Mouse (Mus musculus): ENCODE measurements around the gene Gm21987.
A peak's percentile ranks its signal among the peaks of the same experiment; 100 is the strongest.
"Not testable (repeated sequence)": the region's sequence is repeated elsewhere in the genome, so short reads cannot be mapped to it uniquely, and the experiment has no call there.

Gene Gm21987

DNA sequence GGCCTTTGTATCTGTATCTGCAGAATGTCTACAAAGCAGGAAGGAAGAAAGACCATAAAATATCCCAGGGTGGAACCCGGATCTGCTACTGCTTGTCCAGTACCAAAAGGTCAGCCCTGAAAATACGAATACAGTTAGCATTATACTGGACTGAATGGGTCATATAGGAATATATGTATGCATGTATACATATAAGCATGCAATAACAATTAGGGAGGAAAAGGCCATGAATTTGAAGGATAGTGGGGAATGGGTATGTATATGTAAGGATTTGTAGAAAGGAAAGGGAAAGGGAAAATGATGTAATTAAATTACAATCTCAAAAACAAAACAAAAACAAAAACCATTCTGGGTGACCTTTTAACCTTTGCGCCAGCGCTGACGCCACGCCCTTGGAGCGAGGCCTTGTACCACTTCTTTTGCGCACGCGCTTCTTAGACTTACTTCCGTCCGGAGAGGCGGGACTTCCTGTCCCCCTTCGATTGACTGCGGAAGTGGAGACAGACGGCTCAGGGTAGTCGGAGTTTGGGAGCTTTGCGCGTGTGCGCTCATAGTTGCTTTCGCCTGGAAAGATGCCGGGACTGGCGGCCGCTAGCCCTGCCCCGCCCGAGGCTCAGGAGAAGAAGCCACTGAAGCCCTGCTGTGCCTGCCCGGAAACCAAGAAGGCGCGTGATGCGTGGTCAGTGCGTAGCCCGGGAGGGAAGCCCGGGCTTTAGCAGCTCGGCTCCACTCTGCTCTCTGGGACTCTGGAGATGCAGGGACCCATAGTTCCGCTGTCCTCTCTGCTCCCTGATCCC lies at the start of gene Gm21987, which contains the start of gene Cox17:
Gm21987 (plus strand) TSS at position 512 of the 797 bp plus-strand sequence.
Cox17 (plus strand) TSS at position 463 of the 797 bp plus-strand sequence.
- peak; percentile 96 for DNase-seq

DNA sequence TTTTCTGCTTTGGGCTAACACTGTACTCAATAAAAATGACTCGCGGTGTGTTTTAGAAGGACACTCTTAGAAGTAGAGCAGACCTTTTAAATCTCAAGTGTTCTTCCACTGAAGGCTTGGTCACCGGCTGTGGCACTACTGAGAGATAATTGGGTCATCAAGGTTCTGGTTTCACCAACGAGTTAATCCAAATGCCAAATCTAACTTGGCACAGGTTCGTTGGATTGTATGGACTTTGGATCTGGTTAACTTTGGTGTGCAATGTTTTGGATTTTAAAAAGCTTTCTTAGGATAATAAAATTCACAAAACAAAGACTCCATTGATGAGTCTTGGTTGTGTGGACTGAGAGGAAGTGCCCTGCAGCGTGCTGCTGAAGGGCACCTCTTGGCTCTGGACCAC lies 48.4 kb upstream of the Gm21987 start:
- no peak for DNase-seq

DNA sequence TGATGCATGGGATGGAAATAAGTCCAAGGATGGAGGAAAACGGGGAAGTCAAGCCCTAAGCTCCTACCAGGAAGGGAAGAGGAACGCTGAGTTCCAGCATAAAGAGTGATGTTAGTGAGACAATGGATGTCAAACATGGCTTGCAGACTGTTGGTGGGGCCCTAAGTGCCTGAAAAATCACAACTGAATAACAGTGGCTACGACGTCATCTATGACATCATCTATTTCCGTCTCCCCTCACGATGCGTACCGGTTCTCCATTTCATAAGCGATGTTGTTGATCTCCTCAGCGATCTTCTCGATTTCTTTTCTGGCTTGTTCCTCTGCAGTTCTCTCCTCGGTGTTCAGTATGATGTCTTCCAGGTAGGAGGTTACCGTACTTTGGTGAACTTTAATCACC lies 44.5 kb upstream of the Gm21987 start:
- no peak for DNase-seq

DNA sequence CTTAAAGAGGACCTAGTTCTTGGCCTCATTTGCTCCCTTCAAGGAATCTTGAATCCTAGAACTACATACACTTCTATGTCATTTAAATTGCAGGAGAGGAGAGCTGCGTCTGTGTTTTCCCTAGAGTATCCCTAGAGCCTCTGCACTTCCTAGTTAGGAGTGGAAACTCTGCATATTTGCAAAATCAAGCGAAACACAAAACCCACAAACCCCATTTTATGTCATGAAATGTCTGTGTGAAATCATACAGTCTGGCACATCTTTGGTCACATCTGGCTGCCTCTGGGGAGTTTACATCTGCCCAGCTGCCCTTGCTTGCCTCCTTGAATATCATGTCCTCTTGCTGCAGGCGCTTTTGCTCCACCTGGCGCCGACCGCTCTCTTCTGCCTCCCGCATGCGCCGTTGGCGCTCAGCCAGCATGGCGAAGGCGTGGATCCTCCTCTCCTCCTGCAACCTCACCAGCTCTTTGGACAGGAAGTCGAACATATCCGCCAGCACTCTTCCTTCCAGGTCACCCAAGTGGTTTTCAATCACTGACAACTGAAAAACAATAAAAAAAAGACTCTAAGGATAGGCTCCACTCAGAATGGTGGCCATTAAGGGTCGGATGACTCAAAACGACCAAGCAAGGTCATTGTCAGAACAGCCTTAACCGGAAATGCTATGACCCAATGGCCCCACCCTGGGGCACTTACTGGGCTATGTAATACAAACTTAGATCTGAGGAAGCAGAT lies 42.2 kb upstream of the Gm21987 start:
- DNase-seq = peak; percentile 12

DNA sequence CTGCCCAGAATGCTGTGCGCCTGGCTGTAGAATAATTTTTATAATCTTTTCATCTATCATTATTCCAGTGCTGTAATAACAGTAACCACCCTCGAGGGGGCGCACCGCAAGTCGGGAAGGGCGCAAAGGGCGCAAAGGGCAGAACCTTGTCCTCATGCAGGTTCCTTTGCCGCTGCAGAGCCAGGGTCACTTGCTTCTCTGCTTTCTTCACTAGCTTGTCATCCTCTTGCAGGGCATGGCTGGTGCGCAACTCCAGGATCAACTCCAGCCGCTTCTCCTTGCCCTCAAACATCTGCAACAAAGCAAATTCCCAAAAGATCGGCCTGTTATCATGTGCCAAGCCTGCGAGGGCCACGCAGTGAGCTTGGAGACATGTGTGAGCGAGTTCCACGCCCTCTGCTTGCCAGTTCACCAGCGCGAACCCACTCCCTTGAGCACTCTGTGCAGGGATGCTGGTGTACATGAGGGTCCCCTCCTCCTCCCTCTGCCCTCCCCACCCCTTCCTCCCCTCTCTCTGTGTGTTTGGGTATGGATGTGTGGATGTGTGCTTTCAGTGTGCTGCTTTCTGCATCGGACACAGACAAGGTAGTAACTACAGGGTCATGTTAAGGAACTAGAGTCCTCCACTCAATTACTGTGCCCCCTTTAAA lies 40.1 kb upstream of the Gm21987 start:
- DNase-seq = no peak

DNA sequence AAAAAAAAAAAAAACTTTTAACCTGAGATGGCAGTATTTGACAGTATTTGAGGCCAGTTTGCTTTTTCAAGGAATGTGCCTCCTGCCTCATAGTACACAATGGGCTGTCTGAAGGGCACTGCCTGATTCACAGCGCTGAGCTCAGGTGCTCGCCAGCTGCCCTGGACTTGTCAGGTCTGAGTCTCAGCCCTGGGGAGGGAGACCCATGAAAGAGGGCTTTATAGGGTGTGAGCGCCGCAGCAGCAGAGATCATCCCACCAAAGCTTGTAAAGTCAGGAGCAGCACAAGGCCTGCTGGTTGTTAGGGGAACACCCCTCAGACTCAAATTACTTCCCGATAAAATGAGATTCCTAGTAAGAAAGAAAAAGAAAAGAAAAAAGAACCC lies 39.6 kb upstream of the Gm21987 start:
- no peak for DNase-seq

DNA sequence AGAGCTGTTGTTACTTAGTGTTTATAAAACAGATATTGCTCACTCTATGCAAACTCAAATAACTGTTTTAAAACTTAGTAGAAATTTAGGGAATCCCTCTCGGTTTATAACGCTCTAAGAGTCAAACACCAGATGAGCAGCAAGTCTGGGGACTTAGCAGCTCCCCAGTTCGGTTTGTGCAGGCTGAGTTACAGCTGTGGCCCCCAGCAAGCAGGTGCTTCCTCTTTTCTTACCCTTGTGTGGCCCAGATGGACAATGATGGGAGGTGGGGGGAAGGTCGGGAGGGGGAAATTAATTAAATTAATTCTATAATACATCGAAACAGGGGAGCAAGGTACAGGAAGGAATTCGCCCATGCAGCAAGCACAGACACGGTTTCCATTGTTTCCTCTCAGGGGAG lies 39.2 kb upstream of the Gm21987 start:
- no peak for DNase-seq

DNA sequence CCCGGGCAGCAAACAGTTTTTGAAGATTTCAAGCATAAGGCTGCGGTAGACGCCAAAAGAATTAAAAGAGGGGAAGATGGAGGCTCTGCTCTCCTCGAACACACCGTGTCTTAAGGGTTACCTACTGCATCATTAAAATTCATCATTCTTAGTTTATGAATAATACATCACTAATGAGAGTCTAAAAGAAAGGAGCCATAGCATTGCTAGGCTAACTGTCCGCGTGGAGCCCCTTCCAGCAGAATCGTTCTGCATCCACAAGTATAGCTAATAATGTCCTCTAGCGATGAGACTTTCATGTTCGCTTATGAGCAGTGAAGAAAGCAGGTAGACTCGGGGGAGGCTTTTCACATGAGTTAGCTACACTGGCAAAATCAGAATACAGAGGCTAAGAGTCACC lies 38.6 kb upstream of the Gm21987 start:
- no peak for DNase-seq

DNA sequence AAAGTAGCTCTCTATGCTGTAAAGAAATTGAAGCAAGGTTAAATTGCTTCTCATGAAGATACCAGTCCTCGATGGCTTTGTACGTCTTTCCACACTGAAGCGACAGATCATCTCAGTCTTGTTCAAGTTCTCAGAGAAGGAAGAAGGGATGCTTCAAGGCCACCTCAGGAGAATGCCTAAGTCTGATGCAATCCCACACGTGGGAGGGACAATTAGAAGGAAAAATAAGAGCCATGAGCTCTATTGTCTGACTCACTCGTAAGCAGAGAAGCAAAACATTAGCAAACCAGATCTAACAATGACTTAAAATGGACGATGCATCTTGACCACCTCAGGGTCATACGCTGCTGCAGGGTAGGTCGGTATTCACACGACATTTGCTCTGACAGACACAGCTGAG lies 28.3 kb upstream of the Gm21987 start:
- no peak for DNase-seq

DNA sequence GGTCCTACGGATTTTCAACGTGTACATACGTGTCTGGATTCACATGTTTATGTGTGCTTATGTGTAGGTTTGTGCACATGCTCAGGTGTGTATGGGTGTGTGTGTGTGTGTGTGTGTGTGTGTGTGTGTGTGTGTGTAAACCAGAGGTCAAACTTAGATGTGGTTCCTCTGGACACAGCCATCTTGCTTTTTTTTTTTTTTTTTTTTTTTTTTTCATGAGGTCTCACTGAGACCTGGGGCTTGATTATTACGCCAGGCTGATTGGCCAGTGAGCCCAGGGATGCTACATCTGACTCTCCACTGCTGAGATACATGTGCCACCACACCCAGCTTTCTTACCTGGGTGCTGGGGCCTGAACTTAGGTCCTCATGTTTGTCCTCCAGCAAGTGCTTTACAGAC lies 27.8 kb upstream of the Gm21987 start:
- DNase-seq = no peak

DNA sequence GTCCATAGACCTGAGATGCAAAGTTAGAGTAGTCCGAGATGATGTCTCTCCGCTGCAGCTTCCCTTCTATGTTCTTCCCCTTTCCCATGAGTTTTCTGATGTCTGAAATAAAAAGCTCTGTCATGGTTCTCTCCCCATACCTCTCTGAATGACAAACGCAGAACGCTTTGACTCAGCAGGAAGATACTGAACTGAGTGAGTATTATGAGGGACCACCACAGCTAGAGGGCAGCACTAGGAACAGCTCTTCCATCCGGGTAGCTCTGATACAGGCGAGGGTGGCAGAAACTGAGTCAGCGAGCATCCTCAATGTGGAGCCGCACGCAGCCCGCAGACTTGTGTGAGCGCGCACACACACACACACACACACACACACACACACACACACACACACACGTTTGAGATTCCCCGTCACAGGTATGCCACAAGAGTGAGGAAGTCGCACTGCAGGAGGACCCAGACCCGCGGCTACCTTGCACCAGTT lies 25.3 kb upstream of the Gm21987 start:
- DNase-seq = peak; percentile 40

DNA sequence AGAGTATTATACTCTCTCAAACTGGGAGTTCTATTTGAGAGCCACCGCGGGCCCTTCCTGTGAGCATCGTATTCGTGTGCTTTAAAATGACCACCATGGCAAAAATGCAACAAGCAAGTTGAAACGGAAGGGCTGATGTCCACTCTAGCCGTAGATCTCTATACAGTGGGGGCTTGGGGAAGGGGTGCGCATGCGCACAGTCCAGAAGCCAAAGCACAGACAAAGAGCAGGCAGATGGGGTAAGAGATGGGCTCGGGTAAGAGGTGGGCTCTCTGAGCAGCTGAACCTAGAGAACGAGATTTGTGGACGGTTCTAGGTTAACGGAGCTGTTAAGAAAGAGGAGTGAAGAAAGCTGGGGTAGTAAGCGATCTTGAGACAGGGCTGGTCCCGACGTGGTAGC lies 22.5 kb upstream of the Gm21987 start:
- no peak for DNase-seq

DNA sequence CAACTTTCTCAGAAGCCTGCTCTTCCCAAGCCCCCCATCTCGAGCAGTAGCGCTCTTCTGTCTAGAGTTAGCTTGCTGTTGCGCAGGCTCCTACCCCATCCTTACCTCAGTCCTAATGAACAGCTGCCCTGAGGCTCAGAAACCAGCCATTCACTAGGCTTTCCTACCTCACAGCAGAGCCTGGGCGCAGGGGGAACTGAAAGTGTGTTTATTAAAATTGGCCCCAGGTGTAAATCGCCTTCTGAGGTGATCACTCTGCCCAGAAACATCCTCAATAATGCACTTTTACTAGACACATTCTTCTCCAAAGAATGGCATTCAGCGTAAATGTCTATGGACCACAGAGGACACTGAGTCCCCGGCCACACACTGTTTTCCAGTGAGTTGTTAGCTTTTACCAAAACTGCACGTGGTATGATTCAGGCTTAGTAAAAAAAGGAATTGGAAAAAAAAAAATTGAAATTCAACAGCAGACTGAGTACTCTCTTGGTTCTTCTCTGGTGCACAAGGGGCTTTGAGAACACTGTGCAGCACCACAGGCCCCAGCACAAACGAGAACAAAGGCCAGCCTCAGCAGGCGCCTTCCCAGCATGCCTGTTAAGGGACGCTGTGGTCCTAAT lies 20.0 kb upstream of the Gm21987 start:
- DNase-seq = no peak

DNA sequence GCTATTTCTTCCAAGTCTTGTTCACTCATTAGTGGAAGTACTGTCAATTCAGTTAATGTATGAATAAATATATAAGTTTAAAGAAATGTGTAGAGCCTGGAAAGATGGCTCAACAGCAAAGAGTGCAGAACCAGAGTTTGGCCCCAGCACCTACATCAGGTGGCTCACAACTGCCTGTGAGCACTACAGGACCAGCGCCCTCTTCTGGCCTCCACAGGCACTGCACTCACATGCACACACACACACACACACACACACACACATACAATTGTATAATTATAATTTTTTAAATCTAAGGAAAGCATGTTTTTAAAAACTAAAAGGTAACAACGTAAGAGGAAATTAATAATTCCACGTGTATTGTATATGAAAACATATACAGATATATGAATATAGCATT lies 17.5 kb upstream of the Gm21987 start:
- DNase-seq = no peak

DNA sequence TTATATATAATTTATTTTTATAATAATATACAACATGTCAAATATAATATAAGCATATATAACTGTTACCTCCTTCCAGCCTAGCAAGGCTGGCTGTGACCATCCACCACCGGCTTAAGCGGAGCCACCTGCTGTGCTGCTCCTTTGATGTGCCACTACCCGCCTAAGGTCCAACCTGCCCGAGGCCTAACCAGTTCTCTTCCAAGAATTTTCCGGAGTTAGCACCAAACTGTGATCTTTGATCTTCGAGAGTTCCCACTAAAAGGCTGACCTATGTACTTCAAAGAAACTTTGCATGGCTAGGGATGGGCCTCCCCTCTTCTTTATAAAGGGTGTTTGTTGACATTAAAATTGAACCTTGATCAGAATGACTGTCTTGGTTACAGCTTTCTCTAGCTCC lies 12.4 kb upstream of the Gm21987 start:
- no peak for DNase-seq

DNA sequence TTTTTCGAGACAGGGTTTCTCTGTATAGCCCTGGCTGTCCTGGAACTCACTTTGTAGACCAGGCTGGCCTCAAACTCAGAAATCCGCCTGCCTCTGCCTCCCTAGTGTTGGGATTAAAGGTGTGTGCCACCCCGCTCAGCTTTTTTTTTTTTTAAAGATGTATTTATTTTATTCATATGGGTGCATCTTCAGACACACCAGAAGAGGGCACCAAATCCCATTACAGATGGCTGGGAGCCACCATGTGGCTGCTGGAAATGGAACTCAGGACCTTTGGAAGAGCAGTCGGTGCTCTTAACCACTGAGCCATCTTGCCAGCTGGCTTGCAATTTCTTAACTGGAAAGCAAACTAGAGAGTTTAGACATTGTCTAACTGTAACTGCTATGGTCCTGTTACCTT lies 8.8 kb upstream of the Gm21987 start:
- DNase-seq = not testable (repeated sequence)

DNA sequence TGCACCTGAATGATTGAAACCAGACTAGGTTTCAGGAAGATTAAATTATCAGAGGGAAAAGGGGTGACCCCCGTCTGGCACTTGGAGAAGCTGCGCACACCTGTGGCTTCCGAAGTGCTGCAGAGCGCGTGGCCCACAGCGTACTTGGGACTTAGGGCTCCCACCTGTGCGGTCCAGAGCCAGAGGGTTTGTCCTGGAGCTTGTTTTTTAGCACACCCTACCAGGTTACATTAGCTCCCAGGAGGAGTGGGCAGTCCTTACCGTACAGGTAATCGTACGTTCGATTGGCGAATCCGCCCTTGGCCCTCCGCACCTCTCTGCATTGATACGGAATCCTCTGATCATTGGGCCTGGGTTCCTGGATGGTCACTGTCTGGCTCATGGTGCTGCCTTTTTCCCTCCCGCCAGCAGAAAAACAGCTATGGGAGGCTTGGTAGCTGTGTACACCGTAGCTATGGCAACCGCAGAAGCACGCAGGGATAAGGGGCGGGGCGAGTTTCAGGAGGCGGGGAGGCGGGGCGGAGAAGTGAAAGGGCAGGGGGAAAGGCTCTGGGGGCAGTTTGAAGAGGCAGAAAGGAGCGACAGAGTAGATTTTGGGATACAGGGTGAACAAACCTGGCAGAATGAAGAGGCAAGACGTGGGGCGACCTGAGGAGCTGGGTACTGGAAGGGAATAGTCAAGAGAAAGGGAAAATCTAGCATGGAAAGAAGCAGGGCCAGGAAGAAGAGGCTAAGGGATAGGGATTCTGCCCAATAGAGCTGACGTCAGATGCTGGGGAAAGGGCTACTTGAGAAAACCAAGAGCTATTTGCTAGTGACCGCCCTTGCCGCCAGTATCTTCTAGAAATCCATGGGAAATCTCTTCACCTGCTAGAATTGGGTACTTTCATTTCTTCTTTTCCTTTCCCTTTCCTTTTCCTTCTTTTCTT lies 5.2 kb upstream of the Gm21987 start, which contains the start of gene Maats1:
Maats1 (minus strand) TSS at position 748 of the 929 bp plus-strand sequence.
- peak; percentile 50 for DNase-seq

DNA sequence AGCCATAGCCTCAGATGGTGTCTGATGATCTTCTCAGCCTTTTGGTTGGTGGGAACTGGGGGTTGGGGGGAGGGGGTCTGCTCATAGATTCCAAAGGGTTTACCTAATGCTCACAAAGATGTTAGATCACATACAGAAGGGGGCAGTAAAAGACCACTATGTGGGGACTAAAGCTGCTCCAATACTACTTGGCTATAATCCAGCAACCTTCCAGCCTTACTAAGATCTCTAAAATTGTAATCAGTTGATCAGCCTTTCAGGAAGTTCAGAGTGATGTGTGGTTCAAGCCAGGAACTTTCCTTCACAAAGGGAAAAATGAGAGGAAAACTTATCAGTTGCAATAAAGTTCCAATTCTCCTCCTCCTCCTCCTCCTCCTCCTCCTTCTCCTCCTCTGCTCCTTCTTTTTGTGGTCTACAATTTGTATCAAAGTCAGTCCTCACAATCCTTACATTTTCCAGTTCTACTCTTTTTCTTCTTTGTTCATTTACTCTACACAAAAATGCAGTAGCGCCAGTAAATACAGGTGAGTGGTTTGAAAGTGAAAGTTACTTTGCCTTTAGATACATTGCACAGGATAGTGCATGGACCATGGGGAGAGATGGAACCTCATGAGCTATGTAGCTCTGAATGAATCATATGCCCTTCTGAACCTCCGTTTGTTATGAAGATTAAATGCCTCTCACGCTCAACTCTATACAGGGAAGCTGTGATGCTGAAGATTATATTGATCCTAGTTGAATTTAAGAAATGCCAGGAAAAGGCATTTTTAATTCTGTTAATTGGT lies 1.7 kb upstream of the Gm21987 start:
- no peak for DNase-seq

DNA sequence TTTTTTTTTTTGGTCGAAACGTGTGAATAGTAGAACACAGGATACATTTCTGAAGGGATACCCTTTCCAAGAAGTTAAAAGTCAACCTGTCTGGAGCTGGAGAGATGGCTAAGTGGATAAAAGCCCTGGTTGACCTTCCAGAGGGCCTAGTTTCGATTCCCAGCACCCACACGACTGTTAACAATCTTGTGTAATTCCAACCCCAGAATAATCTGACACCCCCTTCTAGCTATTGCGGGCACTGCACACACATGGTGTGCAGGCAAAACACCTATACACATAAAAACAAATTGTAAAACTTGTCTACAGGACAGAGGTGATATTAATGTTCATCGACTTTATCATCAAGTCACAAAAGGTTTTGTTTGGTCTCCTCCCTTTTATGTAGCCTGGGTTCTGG lies 748 bp downstream of the Gm21987 start:
- DNase-seq = no peak

DNA sequence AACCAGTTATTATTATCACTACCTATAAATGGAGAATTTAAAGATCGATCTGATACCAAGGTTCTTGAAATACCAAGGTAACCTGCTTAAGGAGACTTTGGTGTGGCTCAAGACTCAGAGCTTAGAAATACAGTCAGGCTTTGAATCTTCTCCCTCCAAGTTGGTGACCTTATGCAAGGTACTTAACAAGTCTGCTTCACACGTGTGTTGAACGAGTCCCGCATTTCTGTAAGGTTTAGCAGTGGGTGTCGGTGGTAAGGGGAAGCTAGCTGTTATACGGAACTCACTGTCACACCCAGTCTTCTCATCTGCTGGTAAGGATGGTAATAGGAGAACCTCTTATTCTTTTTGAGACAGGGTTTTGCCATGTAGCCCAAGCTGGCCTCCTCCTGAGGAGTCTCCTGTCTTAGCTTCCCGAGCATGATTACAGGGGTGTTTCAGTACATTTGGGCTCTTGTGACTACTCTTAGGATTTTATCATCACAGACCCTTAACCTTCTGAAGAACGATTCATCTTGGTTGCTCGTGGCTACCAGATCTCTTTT lies 1.4 kb downstream of the Gm21987 start:
- DNase-seq = no peak

DNA sequence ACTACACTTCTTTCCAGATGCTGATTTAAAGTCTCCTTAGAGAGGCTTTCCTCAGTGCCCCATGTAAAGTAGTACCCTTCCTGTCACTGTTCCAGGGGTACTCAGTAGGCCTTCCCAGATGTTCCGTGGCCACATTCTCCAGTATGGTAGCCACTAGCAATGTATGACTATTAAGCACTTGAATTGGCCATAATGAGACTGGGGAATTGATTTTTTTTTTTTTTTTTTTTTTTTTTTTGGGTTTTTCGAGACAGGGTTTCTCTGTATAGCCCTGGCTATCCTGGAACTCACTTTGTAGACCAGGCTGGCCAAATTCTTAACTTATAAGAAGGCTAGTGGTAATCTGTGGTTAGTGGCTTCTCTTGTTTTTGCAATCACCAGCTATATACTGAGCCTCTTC lies 3.0 kb downstream of the Gm21987 start:
- DNase-seq = no peak
